Mouse (Mus musculus) small intestine, adult 2 months (tissue): ENCODE data around the gene Dhdds.

ENCODE experiments used
- CTCF ChIP-seq: fragments of 200-500 bp; IDR thresholded peaks from 2 replicates; pipeline ENCODE4 v1.5.1; 2012; ENCODE audit warnings: low read depth, mild to moderate bottlenecking, control low read depth, inconsistent platforms, low read length, moderate library complexity, mixed read lengths; ENCODE audit not compliant: insufficient replicate concordance, insufficient read length; ENCODE audit errors: extremely low read depth
- POLR2A ChIP-seq: fragments of 200-500 bp; IDR thresholded peaks from 2 replicates; pipeline ENCODE4 v1.6.1; 2012; ENCODE audit warnings: low read depth, mild to moderate bottlenecking, control low read depth, inconsistent platforms, low read length, moderate library complexity

DNA sequence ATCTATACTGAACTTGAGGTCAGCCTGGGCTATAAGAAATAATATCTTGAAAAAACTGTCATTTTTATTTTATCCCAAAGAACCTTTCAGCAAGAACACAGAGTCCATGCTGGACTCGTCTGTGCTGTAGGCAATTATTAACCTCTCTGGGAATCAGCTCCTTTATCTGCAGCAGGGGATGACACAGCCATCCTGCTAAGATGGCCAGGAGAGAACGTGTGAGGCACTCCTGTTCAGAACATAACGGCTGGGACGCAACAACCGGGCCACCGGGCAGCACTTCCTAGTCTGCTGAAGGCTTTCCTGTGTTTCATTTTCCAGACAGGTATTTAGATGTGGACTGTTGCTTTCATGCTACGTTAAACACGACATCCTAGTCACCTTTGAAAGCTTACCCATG, 6.0 kb downstream of the Dhdds start:
- TF ChIP-seq POLR2A (no peak), CTCF (no peak)
